Mouse (Mus musculus): ENCODE measurements at regions not wholly inside any gene's neighbourhood (a gene's known extent, or its start where the extent isn't known, plus 50 kb on each side); places are given as distances from the start of the nearest gene placed in this dataset.

- TF ChIP-seq ZC3H11A (IDR thresholded peaks at IDR 0.05; ENCODE audit: borderline replicate concordance, low read depth, low read length) (no peak), MAFK (IDR thresholded peaks at IDR 0.05; ENCODE audit: insufficient read depth, low read depth, low read length) (no peak), ZNF384 (IDR thresholded peaks at IDR 0.05; ENCODE audit: low read depth, low read length) (no peak)
Observed at GRCm38 (mm10) chr14:79890280-79890679, 93.6 kb upstream of the Olfm4 start.

Data from ES-E14 (cell line).